Mouse (Mus musculus) right cerebral cortex, postnatal 36 days (tissue): ENCODE data around the gene Otop3.
A peak's percentile ranks its signal among the peaks of the same experiment; 100 is the strongest.

Source experiments
- DNase-seq, 2 experiments: peaks; one replicate each; pipeline ENCODE4 v3.0.0; 2022; ENCODE audit warnings: low spot score in 2 of 2, mixed read lengths in 1 of 2

Gene Otop3

DNA sequence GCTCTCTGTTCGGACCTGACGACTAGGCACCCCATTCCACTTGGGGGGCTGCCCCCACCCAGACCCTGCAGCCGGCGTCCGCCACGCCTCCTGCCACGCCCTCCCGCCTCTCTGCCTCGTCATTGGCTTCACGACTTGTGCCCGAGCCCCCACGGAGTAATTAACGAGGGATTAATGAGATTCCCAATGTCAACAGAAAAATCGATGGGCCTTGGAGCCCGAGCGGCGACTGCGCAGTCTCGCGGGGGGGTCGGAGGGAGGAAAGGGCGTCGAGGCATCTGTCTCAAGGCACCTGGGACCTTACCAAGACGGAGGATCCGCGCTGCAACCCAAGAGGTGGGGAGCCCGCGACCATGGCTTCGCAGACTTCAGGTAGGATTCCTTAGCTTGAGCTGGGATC is at the start of gene Otop3:
Gene Otop3, plus strand, starts transcription at position 201 of the 400 bp plus-strand sequence.
- no peak for DNase-seq

DNA sequence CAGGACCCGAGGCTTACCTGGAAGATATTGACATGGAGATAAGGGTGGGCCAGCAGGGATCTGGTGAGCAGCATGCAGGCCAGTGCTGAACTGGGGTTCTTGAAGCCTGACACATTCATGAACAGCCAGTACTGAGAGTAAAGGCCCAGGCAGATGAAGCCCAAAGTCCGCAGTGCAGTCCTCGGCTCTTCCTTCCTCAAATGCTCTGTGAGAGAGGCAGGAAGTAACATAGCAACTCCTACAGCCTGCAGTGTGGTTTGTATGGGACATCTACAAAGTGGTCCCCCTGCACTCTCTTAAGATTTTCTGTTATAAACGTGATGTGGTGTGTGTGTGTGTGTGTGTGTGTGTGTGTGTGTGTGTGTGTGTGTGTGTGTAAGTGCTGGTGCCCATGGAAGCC is 49.2 kb upstream of the Otop3 start:
- no peak for DNase-seq

DNA sequence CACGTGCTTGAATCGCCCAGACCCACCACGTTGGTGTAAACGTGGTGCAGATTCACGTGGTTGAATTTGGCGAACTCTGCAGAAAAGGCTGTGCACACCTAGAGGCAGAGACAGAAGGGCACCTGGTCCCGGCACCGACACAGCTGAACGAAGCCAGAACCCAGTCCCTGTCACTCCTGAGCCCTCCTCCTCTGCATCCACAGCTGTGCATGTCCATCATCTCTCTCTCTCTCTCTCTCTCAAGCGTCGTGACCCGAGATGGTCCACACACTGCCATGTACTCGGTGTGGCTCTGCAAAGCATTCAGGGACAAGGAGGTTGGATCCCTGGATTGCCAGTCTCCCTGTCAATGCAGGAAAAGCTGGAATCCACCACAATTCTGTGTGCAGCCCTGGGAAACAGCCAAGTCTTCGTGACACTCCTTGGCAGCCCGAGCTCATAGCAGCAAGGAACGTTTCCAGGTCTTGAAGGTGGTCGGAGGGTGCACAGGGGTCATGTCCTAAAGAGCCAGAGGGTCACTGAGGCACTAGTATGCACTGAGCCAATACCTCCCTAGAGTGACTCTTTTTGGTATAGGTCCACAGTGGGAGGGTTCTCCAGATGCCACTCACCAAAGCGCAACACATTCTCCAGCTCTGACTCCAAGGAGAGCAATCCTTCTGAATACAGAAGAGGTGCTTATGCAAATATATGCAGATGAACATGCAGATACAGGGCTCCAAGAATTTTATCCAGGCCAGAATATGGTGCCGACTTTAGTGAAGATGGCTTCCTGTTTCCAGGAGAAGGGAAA is 48.1 kb upstream of the Otop3 start:
- no peak for DNase-seq

GRCm38 (mm10) chr11:115287386-115287785 is 47.1 kb upstream of the Otop3 start:
- no peak for DNase-seq

- DNase-seq = no peak
Measured at GRCm38 (mm10) chr11:115288305-115288704, 46.2 kb upstream of the Otop3 start.

- no peak for DNase-seq
Measured at GRCm38 (mm10) chr11:115289885-115290284, 44.6 kb upstream of the Otop3 start.

GRCm38 (mm10) chr11:115290314-115290713 is 44.2 kb upstream of the Otop3 start:
- DNase-seq = no peak

DNA sequence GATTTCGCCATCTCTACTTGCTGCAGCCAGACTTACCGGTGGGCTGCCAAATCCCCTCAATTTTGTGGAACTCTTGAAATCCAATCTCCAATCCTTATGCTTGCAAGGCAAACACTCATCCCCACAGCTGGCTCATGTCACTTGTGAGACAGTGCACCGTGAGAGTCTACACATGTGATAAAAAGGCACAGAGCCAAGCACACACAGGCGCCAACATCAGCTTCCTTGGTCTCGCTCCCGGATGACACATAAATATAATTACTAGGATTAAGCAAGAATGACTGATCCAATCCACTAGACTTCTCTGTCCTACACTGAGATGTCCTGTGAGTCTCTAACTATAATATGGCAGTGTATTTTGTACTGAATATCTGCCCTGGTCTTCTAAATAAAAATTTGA is 43.6 kb upstream of the Otop3 start:
- DNase-seq = no peak

GRCm38 (mm10) chr11:115291503-115291902 is 43.0 kb upstream of the Otop3 start:
- no peak for DNase-seq

DNA sequence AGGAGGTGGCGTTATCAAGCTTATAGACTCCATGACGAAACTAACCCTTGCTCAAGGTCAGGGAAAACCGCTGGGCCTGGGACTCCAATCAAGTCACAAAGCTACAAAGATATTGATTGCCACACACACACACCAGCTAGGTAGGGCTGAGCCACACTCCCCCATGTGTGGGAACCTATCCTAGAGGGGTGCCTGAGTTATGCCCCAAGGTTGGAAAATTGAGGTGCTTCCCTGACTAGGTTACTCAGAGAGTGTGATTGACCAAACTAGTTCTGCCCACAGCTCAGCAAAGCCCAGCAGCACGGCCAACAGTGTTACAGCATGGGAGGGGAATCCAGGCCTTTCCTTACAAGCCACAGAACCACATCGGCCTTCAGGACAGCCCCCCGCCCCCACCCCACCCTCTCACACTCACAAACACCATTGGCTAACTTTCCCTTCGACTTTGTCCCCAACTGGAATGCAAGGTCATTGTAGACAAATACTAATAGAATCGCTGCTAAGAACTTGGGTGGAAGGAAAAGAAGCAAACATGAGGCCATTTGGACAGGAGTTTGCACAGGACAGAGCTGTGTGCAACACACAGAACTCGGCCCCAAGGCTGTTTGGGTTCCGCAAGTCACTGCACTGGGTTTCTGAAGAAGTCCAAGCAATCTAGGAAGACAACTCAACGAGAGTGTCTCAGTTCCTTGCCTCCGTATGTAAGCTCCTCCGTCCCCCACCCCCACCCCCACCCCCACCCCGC is 41.7 kb upstream of the Otop3 start:
- DNase-seq = no peak

DNA sequence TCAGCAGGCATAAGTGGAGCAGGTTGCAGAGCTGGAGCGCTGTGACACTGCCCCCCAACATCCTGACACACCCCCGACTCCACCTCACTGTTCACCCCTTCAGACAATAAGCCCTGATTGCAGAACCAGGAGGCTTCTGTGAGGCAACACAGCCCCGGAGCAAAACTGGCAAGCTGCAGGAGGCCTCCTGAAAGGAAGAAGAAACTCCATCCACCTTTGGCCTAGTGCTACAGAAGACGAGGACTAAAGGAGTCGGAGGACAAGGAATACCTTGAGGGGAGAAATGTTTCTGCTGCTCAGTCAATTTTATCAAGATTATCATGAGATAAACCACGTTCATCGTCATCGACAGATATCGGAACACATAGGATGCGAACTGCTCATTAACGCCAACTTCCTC is 38.6 kb upstream of the Otop3 start:
- no peak for DNase-seq

DNA sequence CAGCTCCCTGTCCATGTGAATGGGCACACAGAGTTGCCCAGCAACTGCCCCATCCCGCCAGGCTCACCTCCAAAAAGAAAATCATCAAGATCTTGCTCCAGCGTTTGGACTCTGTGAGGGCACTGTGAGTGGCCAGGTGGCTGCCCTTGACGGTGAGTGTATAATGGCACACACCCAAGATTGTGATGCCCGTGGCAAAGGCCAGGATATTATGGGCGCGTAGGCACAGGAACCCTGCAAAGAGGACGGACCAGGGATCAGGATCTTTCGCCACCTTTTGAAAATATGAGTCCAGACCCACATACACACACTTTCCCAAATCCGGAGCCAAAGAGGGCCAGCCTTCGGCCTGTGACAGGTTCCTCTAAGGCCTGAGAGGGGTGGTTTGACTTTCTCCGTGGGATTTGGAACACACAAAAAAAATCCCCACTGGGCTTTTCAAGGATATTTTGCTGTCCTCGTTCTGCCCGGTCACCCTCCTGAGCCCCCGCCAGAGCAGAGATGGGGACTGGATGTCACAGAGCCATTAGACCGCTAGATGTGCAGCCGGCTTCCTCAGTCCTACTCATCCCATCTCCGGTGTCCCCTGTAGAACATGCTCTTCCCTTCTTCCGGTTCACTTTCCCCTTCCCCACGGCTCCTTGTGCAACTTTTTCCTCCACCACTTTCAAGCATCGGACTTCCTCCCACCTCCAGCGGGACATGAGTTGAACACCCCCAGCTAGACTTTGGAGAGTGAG is 37.9 kb upstream of the Otop3 start:
- DNase-seq = no peak

GRCm38 (mm10) chr11:115297214-115297826 is 37.2 kb upstream of the Otop3 start, which contains the start of gene Fads6:
Gene Fads6 (minus strand): TSS chr11:115297663.
- DNase-seq = peak; percentile 63 to 70

- no peak for DNase-seq
Measured at GRCm38 (mm10) chr11:115298160-115298559, 36.4 kb upstream of the Otop3 start.

DNA sequence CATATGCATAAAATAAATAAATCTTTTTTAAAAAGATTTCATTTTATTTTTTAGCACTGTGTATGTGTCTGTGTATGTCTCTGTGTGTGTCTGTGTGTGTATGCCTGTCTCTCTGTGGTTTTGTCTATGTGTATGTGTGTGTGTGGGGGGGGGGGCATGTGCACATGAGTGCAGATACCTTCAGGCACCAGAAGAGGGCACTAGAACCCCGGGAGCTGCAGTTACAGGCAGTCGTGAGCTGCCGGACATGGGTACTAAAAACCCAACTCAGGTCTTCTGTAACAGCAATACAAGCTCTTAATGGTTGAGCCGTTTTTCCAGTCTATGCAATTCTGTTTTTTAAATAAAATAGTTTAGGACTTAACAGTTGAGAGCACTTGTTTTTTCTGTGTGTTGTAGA is 33.8 kb upstream of the Otop3 start:
- DNase-seq = no peak

GRCm38 (mm10) chr11:115301351-115301750 is 33.2 kb upstream of the Otop3 start:
- no peak for DNase-seq

- no peak for DNase-seq
Measured at GRCm38 (mm10) chr11:115303167-115303566, 31.4 kb upstream of the Otop3 start.

- DNase-seq = no peak
Measured at GRCm38 (mm10) chr11:115306863-115307262, 27.7 kb upstream of the Otop3 start, which contains the start of gene Otop2. Gene Otop2 (plus strand): TSS chr11:115307163.

DNA sequence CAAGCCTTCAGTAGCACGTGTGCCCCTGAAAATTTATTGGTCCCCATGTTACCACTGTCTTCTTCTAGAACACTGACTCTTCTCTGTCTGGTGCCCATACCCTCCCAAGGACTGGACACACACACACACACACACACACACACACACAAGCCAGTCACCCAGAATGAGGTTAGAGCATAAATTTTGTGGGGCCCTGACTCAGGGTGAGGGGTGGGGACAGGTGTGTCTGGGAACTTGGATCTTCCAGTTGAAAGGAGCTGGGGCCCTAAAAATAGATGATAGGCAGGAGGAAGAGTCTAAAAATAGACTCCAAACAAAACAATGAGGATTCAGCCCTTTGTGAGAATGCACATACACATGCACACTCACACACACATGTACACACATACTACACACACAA is 25.8 kb upstream of the Otop3 start:
- no peak for DNase-seq

GRCm38 (mm10) chr11:115314249-115314648 is 20.3 kb upstream of the Otop3 start:
- DNase-seq = no peak

- DNase-seq = no peak
Measured at GRCm38 (mm10) chr11:115317204-115317603, 17.3 kb upstream of the Otop3 start.
